Mouse (Mus musculus) left cerebral cortex, adult 9 months (tissue): ENCODE results near the gene Mfng.
A peak's percentile ranks its signal among the peaks of the same experiment; 100 is the strongest.

Experiments
- DNase-seq, 2 experiments: peaks; one replicate each; pipeline ENCODE4 v3.0.0; 2022; ENCODE audit warnings: low spot score in 2 of 2

Mfng gene

DNA sequence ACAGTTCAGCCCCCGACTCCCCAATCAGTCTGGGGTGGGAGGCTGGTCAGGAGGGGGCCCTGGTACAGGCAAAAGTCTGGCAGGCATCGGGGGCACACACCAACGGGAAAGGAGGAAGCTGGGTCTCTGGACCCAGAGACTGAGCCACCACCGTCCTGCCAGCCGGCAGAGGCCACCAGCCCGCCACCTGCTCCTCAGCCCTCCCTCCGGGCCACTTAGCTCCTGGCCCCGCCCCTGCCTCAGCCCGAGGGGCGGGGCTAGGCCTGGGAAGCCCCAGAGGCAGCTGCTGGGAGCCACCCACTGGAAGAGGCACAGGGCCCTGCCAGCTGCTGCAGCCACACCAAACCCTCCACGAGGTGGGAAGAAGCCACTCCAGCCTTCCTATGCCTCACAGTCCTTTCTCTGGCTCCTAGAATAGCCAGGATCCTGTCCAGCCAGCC lies at the start of gene Mfng:
Gene Mfng, minus strand, starts transcription at position 186 of the 440 bp plus-strand sequence.
- peak in 1 of 2 experiments; percentile 32 for DNase-seq

DNA sequence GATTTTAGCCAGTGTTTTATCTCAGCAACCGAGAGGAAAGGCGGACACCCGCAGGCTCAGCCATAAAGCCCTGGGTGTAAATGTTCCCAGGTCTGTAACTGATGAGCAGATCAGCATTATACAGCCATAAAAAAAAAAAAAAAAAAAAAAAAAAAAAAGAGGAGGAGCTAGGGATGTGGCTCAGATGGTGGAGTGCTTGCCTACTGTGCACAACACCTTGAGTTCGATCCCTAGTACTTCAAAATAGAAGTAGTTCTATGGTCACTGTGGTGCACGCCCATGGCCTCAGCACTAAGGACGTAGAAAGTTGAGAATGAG lies 42.8 kb upstream of the Mfng start:
- DNase-seq = no peak

DNA sequence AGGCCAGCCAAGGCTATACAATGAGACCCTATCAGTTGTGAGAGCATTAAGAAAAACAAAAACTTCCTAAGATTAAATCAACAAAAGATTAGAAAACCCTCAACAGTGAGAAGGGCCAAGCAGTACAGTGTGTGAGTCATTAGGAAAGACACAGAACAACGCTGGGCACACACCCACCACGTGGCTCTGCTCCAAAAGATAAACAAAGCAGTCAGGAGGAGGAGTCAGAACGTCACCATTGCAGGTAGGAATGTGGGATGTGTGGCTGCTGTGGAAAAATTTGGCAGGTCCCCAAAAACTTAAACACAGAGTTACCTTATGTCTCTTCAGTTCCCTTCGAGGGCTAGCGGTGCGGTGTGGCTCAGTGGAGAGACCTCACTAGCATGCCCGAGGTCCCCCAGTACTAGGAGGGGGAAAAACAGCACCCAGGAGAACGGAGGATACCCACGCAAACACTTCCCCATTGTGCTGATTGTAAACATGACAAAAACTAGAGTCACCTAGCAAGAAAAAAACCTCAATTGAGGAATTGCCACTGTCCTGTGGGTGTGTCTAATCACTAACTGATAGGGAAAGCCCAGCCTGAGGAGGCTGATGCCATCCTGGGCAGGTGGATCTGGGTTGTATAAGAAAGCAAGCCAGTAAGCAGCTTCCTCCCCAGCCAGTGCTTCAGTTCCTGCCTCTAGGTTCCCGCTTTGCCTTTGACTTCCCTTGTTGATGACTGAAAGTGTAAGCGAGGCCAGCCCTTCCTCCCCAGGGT lies 42.2 kb upstream of the Mfng start:
- no peak for DNase-seq

DNA sequence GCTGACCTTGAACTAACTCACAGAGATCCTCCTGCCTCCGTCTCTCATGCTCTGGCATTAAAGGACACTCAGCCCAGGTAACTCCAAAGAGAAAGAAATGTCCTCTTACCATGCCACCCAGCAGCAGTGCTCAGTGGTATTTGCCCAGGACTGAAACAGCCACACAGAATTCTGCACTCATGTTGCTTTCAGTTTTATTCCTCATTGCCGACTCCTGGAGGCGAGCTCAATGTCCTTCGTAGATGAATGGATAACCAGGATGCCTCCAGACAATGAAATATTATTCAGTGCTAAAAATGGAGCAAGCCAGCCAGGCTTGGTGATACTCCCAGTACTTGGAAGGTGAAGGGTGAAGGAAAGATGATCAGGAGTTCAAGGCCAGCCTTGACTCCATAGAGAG lies 40.3 kb upstream of the Mfng start:
- DNase-seq = no peak

DNA sequence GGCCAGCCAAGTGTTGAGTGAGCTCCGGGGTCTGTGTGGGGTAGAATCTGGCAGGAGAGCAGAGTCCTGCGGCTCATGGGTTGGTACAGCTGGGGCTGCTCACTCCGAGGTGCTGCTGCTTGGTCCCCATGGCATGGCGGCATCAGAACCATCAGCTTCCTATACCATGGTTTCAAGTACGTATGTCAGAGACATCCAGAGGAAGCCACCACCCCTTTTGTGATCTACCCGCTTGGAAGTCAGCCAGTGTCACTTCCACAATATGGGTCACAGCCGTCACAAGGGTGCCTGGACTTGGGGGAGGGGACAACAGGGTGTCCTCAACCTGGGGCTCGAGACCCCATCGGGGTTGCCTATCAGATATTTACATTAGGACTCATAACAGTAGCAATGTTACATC lies 36.9 kb upstream of the Mfng start:
- no peak for DNase-seq

DNA sequence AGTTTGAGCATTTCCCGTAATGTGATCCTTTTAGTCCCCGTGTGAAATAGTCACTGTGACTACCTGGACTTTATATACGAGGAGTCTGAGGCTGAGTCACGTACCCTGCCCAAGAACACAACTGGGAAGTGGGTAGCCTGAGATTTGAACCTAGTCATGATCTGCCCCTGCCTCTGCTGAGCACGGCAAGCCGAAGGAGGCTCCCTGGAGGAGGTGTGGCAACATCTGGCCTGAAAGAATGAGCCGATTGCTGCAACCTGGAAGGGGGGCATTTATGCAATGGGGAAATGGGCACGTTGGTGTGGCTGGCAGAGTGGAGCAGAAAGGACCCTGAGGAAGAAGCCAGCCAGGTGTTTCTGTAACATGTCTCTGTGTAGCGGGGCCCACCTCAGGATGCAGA lies 36.5 kb upstream of the Mfng start:
- no peak for DNase-seq

DNA sequence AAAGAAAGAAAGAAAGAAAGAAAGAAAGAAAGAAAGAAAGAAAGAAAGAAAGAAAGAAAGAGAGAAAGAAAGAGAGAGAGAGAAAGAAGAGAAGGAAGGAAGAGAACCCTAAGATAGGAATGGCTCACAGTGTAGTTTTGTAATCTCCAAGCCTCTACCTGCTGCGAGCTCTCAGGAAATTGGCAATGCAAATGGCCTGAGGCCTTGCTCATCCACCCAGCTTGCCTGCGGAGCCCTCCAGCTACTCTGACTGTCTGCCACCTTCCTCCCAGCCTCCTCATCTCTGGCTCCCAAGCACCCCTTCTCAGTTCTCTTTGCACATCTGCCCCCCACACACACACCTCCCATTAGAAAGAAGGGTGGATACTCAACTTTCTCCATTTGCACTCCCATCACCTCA lies 35.7 kb upstream of the Mfng start:
- DNase-seq = no peak

DNA sequence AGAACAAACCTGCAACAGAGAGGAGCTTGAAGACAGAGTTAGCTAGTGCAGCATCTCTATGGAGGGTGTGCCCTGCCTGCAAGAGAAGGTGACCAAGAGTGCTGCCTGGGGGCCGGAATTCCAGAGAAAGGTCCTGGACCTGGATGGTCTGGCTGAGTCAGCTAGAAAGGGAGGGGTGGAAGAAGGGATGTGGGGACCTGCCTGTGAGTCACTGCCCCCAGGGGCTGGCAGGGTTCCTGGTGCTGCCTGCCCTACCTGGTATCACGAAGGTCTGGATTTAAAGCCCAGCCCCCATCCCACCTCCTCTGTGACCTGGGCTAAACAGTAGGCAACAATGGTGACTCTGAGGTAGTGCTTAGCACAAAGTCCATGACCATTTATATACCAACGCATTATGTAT lies 33.9 kb upstream of the Mfng start:
- no peak for DNase-seq

DNA sequence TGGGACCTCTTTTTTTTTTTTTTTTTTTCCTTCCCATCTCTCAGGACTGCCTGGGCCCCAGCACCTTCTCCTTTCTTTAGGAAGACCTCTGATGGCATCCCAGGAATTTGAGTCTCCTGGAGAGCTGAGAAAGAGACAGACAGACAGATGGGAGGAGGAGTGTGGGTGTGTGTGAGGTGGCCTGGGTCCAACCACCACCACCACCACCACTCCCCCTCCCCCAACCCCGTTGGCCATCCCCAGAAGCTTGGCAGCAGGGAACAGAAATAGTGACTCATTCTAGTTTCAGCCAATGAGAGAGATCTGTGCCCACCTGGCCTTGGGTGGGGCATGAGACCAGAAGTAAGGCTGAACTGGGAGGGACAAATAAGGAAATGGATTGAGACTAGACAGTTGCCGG lies 33.3 kb upstream of the Mfng start:
- DNase-seq = no peak

DNA sequence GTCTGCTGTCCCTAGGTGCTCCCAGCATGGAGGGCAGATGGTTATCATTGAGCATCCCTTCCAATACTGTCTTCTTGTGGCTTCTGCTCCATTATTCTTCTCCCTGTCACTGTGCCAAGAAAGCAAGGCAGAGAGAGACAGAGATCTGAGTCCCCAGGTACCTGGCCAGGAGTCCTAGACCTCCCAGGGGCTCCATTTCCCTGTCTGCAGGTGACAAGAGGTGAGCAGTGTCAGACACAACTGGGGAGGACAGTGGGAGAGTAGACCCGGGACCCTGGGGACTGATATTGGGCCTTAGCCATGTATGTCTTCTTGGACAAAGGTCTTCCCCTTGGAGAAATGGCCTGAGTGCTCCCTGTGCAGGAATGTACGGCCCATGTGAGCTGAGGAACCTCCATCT lies 32.1 kb upstream of the Mfng start:
- no peak for DNase-seq

DNA sequence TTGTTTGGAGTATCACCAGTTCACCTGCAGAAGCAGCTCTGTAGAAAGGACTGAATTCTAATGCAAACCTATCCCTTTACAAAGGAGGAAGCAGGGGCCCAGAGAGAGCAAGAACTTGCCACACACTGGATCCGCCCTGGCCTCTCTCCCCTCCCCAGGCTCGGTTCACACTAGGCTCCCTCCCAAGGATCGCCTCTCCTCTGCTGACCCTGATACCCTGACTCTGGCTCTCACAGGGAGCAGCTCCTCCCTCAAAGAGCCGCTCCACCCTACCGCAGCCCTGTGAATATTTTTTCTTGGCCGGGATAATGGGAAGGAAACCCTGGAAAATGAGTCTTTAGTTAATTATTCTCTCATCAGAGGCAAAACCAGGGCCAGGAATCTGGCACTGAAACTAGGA lies 31.1 kb upstream of the Mfng start:
- no peak for DNase-seq

DNA sequence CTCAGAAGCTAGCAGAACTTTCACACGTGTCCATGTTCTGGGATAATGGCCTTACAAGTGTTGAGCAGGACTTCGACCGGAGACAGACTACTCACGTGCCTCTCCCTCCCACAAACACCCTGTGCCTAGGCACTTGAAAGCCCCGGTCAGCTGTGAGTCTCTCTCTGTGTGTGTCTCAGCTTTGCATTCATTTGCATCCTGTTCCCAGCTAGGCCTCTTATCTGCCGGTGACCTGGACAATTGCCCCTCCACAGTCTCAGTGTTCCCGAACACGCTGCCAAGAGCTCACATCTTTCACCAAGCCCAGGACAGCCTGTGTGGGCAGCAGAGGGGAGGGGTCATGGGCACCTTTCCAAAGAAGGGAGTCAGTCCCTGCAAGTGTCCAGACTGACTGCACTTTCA lies 30.2 kb upstream of the Mfng start:
- no peak for DNase-seq

DNA sequence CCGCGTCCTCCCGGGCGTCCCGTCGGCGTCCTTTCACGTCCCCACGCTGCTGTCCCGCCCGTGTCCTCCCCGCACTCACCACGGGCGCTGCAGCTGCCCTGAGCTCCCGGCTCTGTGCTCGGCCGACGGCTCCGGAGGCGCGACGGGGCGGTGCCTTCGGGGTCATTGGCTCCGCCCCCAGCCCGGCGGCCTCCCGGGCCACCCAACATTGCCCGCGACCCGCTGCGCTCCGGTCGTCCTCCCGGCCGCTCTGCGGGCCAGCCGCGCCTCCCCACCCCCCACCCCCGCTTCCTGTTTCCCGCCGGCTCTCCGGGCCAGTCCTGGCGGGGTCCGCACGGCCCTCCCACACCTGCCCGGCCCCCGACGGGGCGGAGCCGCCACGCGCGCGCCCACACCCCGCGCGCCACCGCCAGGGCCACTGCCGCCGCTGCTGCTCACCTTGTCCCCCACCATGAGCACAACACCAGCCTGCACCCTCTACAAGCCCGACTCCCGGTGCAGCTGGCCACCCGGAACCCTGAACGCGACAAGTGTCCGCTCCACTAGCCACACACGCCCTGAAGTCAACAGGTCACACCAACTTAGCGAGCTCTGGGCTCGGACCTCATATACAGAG lies 29.6 kb upstream of the Mfng start, which contains the start of gene Card10:
Gene Card10, minus strand, starts transcription at position 267 of the 616 bp plus-strand sequence.
- DNase-seq = no peak

DNA sequence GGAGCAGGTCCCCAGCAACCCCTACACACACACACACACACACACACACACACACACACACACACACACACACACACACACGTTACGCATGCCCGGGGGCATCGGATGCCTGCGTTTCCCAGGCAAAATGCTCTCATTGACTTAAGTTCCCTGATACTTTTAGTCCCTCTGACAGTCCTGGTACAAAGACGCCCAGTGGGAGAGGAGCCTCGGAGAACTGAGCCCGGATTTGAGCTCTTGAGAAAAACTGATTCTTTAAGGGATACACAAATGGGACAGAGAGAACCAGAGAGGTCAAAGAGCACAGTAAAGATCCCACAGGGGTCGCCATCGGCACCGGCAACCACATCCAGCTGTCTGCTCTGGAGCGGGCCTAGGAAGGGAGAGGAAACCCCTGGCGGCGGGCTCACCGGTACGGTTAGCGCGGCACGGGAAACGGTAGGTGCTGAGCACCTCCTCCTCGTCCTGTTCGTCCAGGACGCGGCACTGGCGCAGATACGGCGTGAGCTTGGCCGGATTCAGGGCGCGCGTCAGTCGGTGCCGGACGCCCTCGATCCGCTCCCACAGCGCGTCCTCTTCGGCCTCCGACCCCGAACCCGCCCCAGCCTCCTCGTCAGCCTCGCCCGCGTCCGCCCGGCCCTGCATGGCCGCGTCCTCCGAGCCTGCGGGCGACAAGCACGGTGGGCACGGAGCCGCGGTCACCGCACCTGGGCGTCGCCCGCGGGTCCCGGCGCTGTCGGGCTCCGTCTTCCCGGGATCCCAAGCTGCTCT lies 28.9 kb upstream of the Mfng start:
- DNase-seq = no peak

DNA sequence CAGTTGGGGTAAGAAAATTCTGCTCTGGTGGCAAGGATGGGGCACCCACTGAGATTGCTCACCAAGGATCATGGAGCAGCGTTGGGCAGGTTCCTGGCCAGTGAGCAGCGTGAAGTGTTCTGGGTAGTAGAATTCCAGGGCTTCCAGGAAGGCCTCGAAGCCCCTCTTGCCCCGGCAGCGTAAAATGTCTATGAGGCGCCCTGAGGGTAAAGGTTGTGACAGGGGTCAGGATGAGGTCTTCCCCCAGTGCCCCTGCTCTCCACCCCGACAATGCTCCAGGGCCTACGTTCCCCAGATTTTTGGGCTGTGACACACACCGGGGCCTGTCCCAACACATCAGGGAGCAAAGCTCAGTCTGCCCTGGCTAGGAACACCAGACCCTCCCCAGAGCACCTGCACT lies 28.3 kb upstream of the Mfng start:
- no peak for DNase-seq

DNA sequence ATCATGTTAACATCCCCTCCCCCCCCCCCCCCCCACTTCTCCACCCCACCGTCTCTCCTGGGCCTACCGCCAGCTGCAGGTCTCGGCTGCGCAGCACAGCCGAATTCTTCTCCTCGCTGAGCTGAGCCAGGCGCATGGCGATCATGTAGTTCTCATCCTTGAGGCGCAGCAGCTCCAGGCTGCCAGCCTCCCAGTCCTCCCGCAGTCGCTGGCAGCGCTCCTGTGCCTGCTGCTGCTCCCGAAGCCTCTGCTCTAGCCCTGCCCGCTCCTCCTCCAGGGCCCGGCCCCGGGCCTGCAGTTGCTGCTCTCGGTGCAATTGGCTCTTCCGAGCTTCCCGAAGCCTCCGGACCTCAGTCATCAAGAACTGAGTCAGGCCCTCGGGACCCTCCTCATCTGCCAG lies 25.8 kb upstream of the Mfng start:
- DNase-seq = no peak

DNA sequence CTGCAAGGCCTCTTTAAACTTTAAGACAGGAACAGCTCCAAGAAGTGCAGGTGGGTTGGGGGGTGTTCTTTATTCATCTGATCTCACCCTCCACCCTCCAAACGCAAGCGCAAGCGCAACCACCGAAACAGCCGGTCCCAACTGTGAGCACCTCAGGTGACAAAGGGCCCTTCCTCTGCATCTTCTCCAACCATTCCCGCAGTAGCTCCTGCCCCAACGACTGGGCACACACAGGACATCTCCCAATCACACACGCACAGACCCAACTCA lies 23.7 kb upstream of the Mfng start:
- DNase-seq = no peak

DNA sequence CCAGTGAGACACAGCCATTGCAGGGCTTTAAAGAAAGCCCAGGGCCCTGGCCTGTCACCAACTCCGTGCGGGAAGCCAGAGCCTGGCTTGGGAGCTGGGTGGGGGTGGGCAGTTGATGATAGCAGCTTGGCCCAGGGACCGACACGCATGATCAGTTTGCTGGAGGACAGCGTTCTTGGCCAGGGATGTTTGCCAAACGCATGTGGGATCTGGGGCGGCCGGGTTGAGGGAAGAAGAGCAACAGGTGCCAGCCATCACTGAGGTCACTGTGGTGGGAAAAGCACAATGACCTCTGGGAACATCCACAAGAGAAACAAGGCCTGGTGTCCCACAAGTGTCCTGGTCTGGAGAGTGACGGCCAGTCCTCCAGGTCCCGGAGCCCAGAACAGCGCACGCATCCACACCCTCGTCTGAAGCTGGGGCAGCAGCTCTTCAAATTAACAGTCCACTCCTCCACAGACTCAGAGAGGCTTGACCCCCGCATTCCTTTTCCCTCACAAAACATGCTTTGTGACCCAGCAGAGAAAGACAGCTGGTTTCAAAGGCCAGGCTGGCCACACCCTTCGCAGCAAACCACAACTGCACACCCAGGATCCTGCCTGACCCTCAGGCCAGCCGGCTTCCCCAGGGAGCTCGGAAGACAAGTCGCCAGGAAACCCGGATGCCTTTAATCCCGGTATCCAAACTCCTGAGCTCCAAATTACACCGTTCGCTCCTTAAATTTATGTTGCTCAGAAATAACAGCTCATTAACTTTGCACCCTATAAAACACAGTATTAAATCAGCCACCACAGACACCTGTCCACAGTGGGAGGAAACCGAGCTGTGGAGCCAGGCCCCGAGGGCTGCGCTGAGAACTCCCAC lies 23.2 kb upstream of the Mfng start:
- DNase-seq = no peak

DNA sequence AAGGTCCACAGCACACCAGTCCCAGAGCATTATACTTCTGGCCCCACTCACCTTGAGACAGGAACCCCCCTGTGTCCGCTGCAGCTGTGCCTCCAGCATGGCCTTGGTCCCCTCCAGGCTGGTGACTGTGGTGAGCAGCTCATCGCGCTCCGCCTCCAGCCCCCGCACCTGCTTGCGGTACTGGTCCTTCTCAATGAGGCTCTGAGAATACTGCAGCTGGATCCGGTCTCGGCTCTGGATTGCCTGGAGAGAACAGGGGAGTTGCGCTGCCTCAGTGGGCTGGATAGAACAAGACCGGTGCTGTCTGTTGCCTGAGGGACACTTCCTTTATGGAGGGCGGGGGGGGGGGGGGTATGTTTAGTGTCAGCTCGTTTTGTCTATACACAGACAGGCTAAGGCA lies 17.7 kb upstream of the Mfng start:
- no peak for DNase-seq

DNA sequence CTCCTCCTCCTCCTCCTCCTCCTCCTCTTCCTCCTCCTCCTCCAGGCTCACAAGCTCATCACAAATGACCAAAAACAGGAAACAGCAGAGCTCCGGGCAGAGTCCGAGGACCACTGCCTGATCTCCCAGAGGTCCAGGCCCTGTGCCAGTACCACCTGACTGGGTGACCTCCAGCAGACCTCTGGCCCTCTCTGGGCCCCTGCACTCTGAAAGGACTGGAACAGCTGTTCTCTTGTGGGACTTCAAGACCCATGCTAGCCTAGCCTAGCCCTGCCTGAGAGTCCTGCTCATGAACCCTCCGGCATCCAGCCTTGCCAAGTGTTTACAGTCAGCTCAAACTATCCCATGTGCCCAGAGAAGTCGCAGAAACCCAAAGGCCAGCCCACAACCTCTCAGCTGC lies 17.2 kb upstream of the Mfng start:
- DNase-seq = no peak

DNA sequence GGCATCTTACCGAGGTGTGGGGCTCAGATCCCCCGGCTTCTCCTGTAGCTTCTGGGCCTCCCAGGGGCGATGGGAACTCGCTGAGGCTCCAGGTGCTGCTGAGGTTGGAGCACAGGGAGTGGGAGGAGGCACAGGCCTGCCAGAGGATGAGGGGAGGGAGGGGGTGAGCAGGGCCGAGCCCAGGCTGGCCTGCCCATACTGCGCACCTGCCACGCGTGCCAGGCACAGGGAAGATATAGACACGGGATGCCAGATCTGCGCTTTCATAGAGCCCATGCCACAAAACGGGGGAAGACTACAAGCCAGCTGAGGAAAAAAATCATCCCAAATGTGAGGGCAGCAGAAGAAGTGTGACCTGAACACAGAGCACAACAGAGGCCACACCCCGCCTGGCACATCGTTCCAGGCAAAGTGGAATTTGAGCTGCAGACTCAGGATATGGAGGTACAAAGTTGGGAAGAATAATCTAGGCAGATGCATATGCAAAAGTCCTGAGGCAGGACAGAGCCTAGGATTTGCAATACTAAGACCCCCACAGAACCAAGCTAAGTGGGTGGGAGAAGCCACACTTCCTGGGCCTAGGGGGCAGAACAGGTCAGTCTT lies 16.5 kb upstream of the Mfng start:
- no peak for DNase-seq

DNA sequence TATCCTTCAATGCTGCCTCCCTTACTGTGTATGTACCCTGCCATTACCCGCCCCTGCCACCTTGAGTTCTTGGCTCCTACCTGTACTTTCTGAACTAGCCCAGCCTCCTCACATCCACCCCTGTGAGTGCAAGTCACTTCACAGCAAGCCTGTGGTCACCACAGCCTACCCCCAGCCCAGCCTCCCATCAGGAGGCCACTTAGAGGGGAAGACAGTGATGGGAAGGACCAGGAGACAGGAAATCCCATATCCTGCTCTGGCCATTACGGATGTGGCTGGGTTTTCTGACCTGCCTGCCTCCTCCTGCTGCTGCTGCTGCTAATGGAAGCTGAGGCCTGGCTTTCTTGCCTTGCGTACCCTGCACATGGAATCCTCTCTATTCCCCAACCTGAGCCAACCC lies 14.8 kb upstream of the Mfng start:
- DNase-seq = no peak
